Mouse (Mus musculus) lung, postnatal 0 days (tissue): ENCODE measurements around the gene Klf11.

Source experiments
- CTCF ChIP-seq: IDR thresholded peaks from 2 replicates; pipeline ENCODE4 v1.5.1; 2016; ENCODE audit warnings: antibody characterized with exemption, mild to moderate bottlenecking
- EP300 ChIP-seq: IDR thresholded peaks from 2 replicates; pipeline ENCODE4 v1.6.1; 2016; ENCODE audit warnings: antibody characterized with exemption, mild to moderate bottlenecking, control low read depth

- TF ChIP-seq CTCF = peak; percentile 99
- TF ChIP-seq EP300 = no peak
These were observed 45.7 kb downstream of the Klf11 start for GRCm38 (mm10) chr12:24696500-24697483.
